ENCODE assay signal across 8 mouse cellular contexts in the genomic region with DNA sequence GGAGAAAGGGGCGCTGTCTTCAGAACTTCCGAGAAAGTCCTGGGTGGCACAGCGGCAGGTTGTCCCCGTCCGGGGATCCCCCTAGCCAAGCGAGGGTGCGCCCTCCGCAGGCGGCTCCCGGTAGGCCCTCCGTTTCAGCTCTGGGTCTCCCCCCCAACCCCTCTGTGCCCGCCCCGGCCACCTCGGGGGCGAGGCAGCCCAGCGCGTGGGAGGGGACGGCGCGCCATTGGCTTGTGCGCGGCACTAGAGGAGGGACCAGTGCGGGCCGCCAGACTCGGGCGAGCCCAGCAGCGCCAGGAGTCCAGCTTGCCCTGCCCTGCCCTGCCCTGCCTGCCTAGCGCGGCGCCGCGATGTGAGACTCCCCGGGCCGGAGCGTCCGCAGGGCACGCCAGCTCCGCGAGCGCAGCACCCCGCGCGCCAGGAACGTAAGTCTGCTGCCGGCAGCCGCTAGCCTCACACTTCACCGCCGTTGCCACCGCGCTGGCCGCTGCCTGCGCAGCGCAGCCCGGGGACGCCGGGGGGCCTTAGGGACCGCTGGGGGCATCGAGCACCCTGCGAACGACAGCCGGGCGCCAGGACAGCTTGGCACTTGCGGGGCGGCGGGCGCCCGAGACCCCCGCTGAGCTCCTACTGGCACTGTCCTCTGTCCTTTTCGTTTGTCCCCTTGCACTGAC. TPM values are rescaled to one million over a fixed set of nuclear protein-coding genes. Genes with fewer than 3 reads are reported as not detected.
DNase-seq lines count a peak whose midpoint lies in the region; ATAC-seq and TF ChIP-seq lines count a peak whose summit lies in the region.

A gene (plus strand): TSS at position 226 of the 674 bp plus-strand sequence.

- H3K4me2 ChIP-seq in hindbrain, postnatal 0 days (ENCODE audit: low read depth, low read length) = peak within 1 kb of the TSS; percentile 99

- H3K36me3 ChIP-seq in hindbrain, postnatal 0 days (ENCODE audit: insufficient read depth, low read length) = no peaks in the 10 kb centered on the region

- WGBS in hindbrain, postnatal 0 days = under 1% methylated on average over 64 of the region's 69 CpGs

- peak; percentile 98 to 99 for DNase-seq in adrenal gland, adult (ENCODE audit: inconsistent age in 2 of 2, low spot score in 1 of 2)
- peak; percentile 84 for DNase-seq in gastrocnemius, postnatal 14 days
- DNase-seq in hindbrain, postnatal 0 days (ENCODE audit: low spot score) = peak; percentile 89
- DNase-seq in left cerebral cortex, postnatal 10 days (ENCODE audit: extremely low spot score in 1 of 2, low spot score in 2 of 2) = peak; percentile 42 to 90
- peak; percentile 80 for DNase-seq in right cerebral cortex, adult 18-20 months
- peak; percentile 88 for DNase-seq in urinary bladder, adult 2 months (ENCODE audit: low spot score)

- no peaks in the 10 kb centered on the region for H3K9me3 ChIP-seq in hindbrain, postnatal 0 days (ENCODE audit: low read length)

- intact Hi-C loops in gastrocnemius, postnatal 14 days (cut with DNase I; ENCODE audit: low total_unique reads) = no loop called here
- intact Hi-C loops in left cerebral cortex, postnatal 10 days (cut with DNase I) = no loop called here

- H3K27me3 ChIP-seq in hindbrain, postnatal 0 days (ENCODE audit: insufficient read depth, low read length) = no peaks in the 10 kb centered on the region

- H3K4me3 ChIP-seq in cortical plate, adult 2 months (ENCODE audit: insufficient read depth, low read length) = peak within 1 kb of the TSS; percentile 81
- peak within 1 kb of the TSS; percentile 81 for H3K4me3 ChIP-seq in hindbrain, postnatal 0 days (ENCODE audit: low read length)

- no peak for TF ChIP-seq CTCF in cortical plate, adult 2 months (IDR thresholded peaks at IDR 0.05; ENCODE audit: extremely low read depth, insufficient read depth, low read length)
- TF ChIP-seq CTCF in hindbrain, postnatal 0 days (IDR thresholded peaks at IDR 0.05; ENCODE audit: low read depth) = peak; percentile 63

- peak within 1 kb of the TSS; percentile 80 for H3K9ac ChIP-seq in hindbrain, postnatal 0 days (replicated peaks; ENCODE audit: low read length)

- peak; percentile 87 for ATAC-seq in hindbrain, postnatal 0 days
- ATAC-seq in megakaryocyte, adult 5-6 weeks (ENCODE audit: poor library complexity, severe bottlenecking) = peak; percentile 76

- H3K27ac ChIP-seq in cortical plate, adult 2 months (ENCODE audit: insufficient read depth, low read length) = 0 out of 2 replicates have a peak within 1 kb of the TSS, but pooled peaks have one; percentile 38
- H3K27ac ChIP-seq in hindbrain, postnatal 0 days = peak within 1 kb of the TSS; percentile 88

- TF ChIP-seq POLR2A in cortical plate, adult 2 months (IDR thresholded peaks at IDR 0.05; ENCODE audit: extremely low read depth, insufficient read depth, low read length) = no peak

- H3K4me1 ChIP-seq in cortical plate, adult 2 months (ENCODE audit: control insufficient read depth, insufficient read depth, low read length) = peaks cover 3% of the 10 kb centered on the region
- H3K4me1 ChIP-seq in hindbrain, postnatal 0 days (ENCODE audit: insufficient read depth, low read length) = peaks cover 17% of the 10 kb centered on the region

RNA-seq across cellular contexts. Expression of the gene that starts here (rescaled TPM):
- 55.2 and 62.5 TPM in 2 replicates for polyA plus RNA-seq in cortical plate, adult 2 months (2012; rRNA removed)
- total RNA-seq in gastrocnemius, postnatal 14 days (2021) = 10 to 100 TPM; 26.9 to 29.6 TPM
- total RNA-seq in hindbrain, postnatal 0 days (2014; rRNA removed) = 150 and 176 TPM in 2 replicates
- polyA plus RNA-seq in hindbrain, postnatal 0 days (2015; fragmentation: Nextera tagmentation; extraction: Ambion mirVana) = 49.6 and 66.7 TPM in 2 replicates
- total RNA-seq in left cerebral cortex, postnatal 10 days (2021) = 10 to 100 TPM; 46.0 to 50.7 TPM
- 2.2 and 4.5 TPM in 2 replicates for total RNA-seq in megakaryocyte, adult 5-6 weeks (2015)
- total RNA-seq in megakaryocyte, adult 5-6 weeks (2017) = 2.8 TPM in 2 replicates
- 54.5 and 67.6 TPM in 2 replicates for polyA plus RNA-seq in urinary bladder, adult 2 months (2012; rRNA removed)

Comparison
In these comparisons a context has a peak if more than half of its experiments do, and no peak if none do; other contexts are left out.
1. Peak in every context shown above with its lines: DNase-seq, ATAC-seq, H3K4me3 ChIP-seq and H3K27ac ChIP-seq.
2. RNA of the gene that starts here (total RNA-seq): 150 to 176 TPM in hindbrain, postnatal 0 days, 46.0 to 50.7 TPM in left cerebral cortex, postnatal 10 days and 26.9 to 29.6 TPM in gastrocnemius, postnatal 14 days; 2.2 to 4.5 TPM in megakaryocyte, adult 5-6 weeks; every median in the first group is over 4 times any median in the second.